Mouse (Mus musculus) hindbrain, postnatal 0 days (tissue): Measurements from ENCODE around the gene Relb. TPM values are rescaled to one million over a fixed set of nuclear protein-coding genes. Genes with fewer than 3 reads are reported as not detected.

ENCODE experiments used
- ATAC-seq: fragments of 200-750 bp; cut with Nextera tagmentation; 2 replicates; pipeline ENCODE4 v1.8.0; 2017; ENCODE audit warnings: mild to moderate bottlenecking, moderate TSS enrichment, moderate library complexity
- DNase-seq: peaks from one replicate; pipeline ENCODE4 v3.0.0-alpha.2; 2015; ENCODE audit warnings: low spot score
- H3K27ac ChIP-seq: fragments of 300-500 bp; sonication (generic); 2 replicates; pipeline ENCODE4 v1.5.1; 2014; ENCODE audit warnings: mild to moderate bottlenecking
- H3K27me3 ChIP-seq: fragments of 300-500 bp; sonication (generic); 2 replicates; pipeline ENCODE4 v1.6.1; 2014; ENCODE audit warnings: low read length, mixed read lengths; ENCODE audit not compliant: insufficient read depth
- H3K36me3 ChIP-seq: fragments of 300-500 bp; sonication (generic); 2 replicates; pipeline ENCODE4 v1.6.1; 2014; ENCODE audit warnings: low read length, mixed read lengths; ENCODE audit not compliant: insufficient read depth
- H3K4me1 ChIP-seq: fragments of 300-500 bp; sonication (generic); 2 replicates; pipeline ENCODE4 v1.6.1; 2014; ENCODE audit warnings: antibody characterized with exemption, low read length, mixed read lengths; ENCODE audit not compliant: insufficient read depth
- H3K4me2 ChIP-seq: fragments of 300-500 bp; sonication (generic); 2 replicates; pipeline ENCODE4 v1.6.1; 2014; ENCODE audit warnings: low read depth, mild to moderate bottlenecking, low read length, moderate library complexity, mixed read lengths
- H3K4me3 ChIP-seq: fragments of 300-500 bp; sonication (generic); 2 replicates; pipeline ENCODE4 v1.5.1; 2014; ENCODE audit warnings: low read length
- H3K9ac ChIP-seq: fragments of 300-500 bp; sonication (generic); replicated peaks from 2 replicates; pipeline ENCODE4 v1.6.1; 2014; ENCODE audit warnings: mild to moderate bottlenecking, low read length, moderate library complexity, mixed read lengths
- H3K9me3 ChIP-seq: fragments of 300-500 bp; sonication (generic); 2 replicates; pipeline ENCODE4 v1.6.1; 2016; ENCODE audit warnings: low read length, mixed read lengths
- CTCF ChIP-seq: IDR thresholded peaks from 2 replicates; pipeline ENCODE4 v1.5.1; 2016; ENCODE audit warnings: antibody characterized with exemption, control low read depth, low read depth
- WGBS: fragments of 180-500 bp; shearing (Covaris S2); extraction: QIAGEN DNeasy Blood & Tissue Kit; methylation state at CpG from one replicate; pipeline ENCODE4 v1.1.7; 2014; 5-methylcytosine and 5-hydroxymethylcytosine counted together
- polyA plus RNA-seq: library from polyadenylated mRNA; unstranded; fragments of >200 nt; fragmentation: Nextera tagmentation; extraction: Ambion mirVana; gene quantifications from 2 replicates; pipeline ENCODE4 v1.2.1, GENCODE M21; 2015
- total RNA-seq: library from RNA; depleted of rRNA; stranded (reverse); fragments of >200 nt; gene quantifications from 2 replicates; pipeline ENCODE4 v1.2.3, GENCODE M21; 2014

Gene Relb
- total and polyA plus RNA-seq, 2 experiments from 2014 or later = 6.9 to 10.2 TPM

DNA sequence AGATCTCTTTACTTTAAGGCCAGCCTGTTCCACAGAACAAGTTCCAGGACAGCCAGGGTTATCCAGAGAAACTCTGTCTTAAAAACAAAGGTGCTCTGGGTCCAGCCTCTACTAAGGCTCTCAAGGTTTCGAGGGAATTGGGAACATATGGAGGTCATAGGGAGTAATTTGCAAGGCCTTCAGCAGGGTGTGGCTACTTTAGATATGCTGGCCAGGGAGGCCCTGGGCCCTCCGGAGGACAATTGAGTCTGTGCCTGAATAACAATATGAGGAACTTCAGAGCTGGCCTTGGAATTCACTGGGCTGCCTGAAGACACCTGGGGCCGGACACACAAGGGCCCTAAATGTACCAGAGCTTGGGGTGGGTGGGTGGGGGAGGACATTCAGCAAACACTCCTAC lies 53.7 kb downstream of the Relb start:
- 68% methylated on average over 3 of the region's 3 CpGs for WGBS

DNA sequence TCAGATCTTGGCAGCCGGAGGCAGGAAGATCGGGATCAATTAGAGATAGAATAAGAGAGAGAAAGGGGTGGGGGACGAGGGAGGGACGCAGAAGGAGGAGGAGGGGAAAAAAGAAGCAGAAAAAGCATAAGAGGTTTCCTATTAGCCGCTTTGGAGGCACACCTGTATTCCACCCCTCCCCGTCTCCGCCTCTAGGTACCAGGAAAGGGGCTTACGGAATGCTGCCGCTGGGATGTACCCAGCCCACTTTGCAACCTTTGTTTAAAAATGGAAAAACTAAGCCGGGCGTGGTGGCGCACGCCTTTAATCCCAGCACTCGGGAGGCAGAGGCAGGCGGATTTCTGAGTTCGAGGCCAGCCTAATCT lies 55.5 kb downstream of the Relb start:
- Histone ChIP-seq H3K4me2 (peak overlapping the region; percentile 79), H3K36me3 (peaks cover 10% of the 10 kb centered on the region; the same call in 1 of the 2 replicates), H3K9ac (peak overlapping the region; percentile 76), H3K27ac (peak overlapping the region; percentile 77), H3K27me3 (peaks cover 18% of the 10 kb centered on the region), H3K4me1 (peaks cover 16% of the 10 kb centered on the region), H3K9me3 (no peaks in the 10 kb centered on the region), H3K4me3 (peak overlapping the region; percentile 78)
- WGBS = 23% methylated on average over 16 of the region's 16 CpGs
- no peak for DNase-seq
- no peak for ATAC-seq
- TF ChIP-seq CTCF = no peak

More for the DNA sequence above, 53.7 kb downstream of the Relb start:
- TF ChIP-seq CTCF = no peak
- no peak for DNase-seq
- no peak for ATAC-seq
- peaks cover 3% of the 10 kb centered on the region; the same call in 1 of the 2 replicates for H3K36me3 ChIP-seq
- peaks cover 18% of the 10 kb centered on the region for H3K27me3 ChIP-seq
- H3K27ac ChIP-seq = no peak overlapping the region
- no peak overlapping the region for H3K4me3 ChIP-seq
- no peaks in the 10 kb centered on the region for H3K9me3 ChIP-seq
- H3K4me1 ChIP-seq = peaks cover 16% of the 10 kb centered on the region
- no peak overlapping the region for H3K4me2 ChIP-seq
- no peak overlapping the region for H3K9ac ChIP-seq

DNA sequence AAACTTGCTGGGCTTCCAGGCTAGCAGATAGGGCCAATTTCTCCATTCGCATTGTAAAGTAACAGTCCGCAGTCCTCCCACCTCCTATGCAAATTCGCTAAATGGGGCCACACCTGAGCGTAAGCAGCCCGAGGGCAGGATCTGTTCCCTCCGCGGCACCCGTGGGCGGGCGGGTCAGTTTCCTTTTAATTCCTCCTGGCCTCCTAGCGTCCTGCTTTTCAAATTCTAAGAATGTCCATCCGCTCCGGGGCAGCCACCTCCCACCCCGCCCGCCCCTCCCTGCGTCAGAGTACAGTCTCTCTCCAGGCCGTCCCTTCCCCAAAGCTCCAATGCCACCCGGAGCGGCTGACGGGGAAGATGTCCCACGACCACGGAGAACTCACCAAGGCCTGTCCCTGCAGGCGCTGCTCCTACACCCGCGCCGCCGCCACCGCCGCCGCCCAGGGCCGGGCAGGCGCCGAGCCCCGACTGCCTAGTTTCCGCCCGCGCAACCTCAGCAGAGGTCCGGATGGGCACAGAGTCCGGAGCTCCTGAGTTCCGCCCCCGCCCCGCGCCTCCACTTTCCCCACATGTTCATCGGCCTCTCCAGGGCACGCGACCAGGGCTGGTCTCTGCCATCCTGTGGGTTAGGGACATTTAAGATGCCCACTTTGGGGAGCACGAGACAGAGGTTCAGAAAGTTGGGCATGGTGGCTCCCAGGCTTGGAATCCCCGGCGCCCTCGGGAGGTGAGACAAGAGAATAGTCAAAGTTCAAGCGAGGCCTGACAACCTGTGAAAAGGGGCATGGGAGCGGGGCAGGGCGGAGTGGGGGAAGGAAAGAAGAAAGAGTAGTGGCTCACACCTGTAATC lies 56.1 kb downstream of the Relb start:
- Histone ChIP-seq H3K27ac (peak overlapping the region; percentile 77), H3K27me3 (peaks cover 18% of the 10 kb centered on the region), H3K4me2 (peak overlapping the region; percentile 79), H3K9me3 (no peaks in the 10 kb centered on the region), H3K36me3 (peaks cover 10% of the 10 kb centered on the region; the same call in 1 of the 2 replicates), H3K4me1 (peaks cover 16% of the 10 kb centered on the region), H3K9ac (peak overlapping the region; percentile 76), H3K4me3 (peak overlapping the region; percentile 78)
- TF ChIP-seq CTCF = peak; percentile 11
- peak; percentile 87 for DNase-seq
- WGBS = under 1% methylated on average over 53 of the region's 53 CpGs
- ATAC-seq = peak; percentile 91

DNA sequence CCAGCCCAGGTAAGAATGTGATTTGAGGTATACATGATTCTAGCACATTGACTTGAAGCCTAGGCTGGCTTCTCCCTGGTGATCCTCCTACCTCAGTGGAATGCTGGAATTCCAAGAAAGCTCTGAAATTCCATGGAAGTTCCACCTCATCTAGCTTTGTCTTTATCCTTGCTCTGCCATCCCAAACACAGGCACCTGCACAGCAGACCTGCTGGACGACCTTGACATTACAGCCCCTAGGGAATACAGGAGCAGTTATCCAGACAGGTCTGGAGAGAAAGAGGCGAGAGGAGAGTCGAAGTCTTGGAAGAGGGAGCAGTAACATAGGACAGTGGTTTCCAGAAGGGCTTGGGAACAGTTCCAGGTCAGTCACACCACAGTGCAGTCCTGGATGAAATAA lies 59.6 kb downstream of the Relb start:
- Histone ChIP-seq H3K27me3 (no peaks in the 10 kb centered on the region), H3K4me1 (peaks cover 6% of the 10 kb centered on the region; the same call in 1 of the 2 replicates), H3K9ac (no peak overlapping the region), H3K27ac (no peak overlapping the region), H3K9me3 (no peaks in the 10 kb centered on the region), H3K4me2 (no peak overlapping the region), H3K4me3 (no peak overlapping the region), H3K36me3 (peaks cover 18% of the 10 kb centered on the region)
- WGBS = 85% methylated on average over 3 of the region's 3 CpGs
- ATAC-seq (no peak), DNase-seq (no peak)
- no peak for TF ChIP-seq CTCF

DNA sequence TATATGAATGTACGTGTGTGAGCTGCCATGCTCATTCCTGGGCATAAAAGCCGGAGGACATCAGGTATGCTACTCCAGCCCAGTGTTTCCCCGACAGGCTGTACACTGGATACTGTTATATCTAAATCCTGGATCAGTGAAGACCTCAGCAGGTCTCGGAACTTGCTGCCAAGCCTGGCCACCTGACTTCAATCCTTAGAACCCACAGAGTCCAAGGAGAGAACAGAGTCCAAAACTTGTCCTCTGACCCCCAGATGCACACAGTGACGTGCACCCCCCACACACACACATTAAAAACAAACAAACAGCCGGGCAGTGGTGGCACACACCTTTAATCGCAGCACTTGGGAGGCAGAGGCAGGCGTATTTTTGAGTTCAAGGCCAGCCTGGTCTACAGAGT lies 61.8 kb downstream of the Relb start:
- no peaks in the 10 kb centered on the region for H3K27me3 ChIP-seq
- H3K9ac ChIP-seq = no peak overlapping the region
- H3K4me1 ChIP-seq = peaks cover 3% of the 10 kb centered on the region; the same call in 1 of the 2 replicates
- no peak overlapping the region for H3K4me2 ChIP-seq
- peaks cover 23% of the 10 kb centered on the region for H3K36me3 ChIP-seq
- WGBS = 90% methylated on average over 8 of the region's 8 CpGs
- H3K9me3 ChIP-seq = no peaks in the 10 kb centered on the region
- DNase-seq (no peak), ATAC-seq (no peak)
- TF ChIP-seq CTCF = no peak
- H3K4me3 ChIP-seq = no peak overlapping the region
- H3K27ac ChIP-seq = no peak overlapping the region

DNA sequence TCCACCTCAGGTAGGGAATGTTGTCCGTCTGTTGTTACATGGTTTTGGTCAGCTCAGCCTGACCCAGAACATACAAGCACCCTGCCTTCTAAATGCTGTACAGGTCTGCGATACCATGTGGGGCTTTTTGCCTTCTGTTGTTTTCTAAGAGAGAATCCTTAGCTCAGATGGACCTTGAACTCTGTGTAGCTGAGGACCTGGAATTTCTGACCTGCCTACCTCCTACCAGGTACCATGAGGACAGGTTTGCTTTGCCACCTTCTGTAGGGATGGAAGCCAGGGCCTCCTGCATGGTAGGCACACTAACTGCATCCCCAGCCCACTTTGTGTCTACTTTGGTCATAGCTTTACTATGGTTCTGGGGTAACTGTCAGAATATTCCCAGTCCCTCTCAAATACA lies 63.4 kb downstream of the Relb start:
- ATAC-seq (no peak), DNase-seq (no peak)
- H3K4me2 ChIP-seq = no peak overlapping the region
- no peak for TF ChIP-seq CTCF
- H3K27ac ChIP-seq = no peak overlapping the region
- H3K4me3 ChIP-seq = no peak overlapping the region
- WGBS = 95% methylated on average over 2 of the region's 2 CpGs
- no peak overlapping the region for H3K9ac ChIP-seq
- no peaks in the 10 kb centered on the region for H3K9me3 ChIP-seq
- H3K4me1 ChIP-seq = no peaks in the 10 kb centered on the region; the same call in 1 of the 2 replicates
- no peaks in the 10 kb centered on the region for H3K27me3 ChIP-seq
- H3K36me3 ChIP-seq = peaks cover 23% of the 10 kb centered on the region

DNA sequence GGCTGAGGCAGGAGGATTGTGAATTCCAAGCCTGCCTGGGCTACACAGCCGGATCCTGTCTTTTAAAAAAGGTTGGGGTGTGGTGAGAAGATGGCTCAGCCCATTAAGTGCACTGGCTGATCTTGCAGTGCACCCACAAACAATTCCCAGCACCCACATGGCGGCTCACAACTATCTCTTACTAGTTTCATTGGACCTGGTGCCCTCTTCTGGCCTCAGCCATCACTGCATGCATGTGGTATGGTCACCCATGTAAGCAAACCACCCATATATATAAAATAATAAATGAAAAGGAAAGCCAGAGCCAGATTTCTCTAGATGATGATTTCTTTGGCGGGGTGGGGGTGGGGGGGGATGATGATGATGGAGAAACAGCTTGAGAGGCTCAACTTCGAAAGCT lies 64.8 kb downstream of the Relb start:
- DNase-seq (no peak), ATAC-seq (no peak)
- WGBS = 92% methylated on average over 4 of the region's 4 CpGs
- Histone ChIP-seq H3K27ac (no peak overlapping the region), H3K4me1 (peaks cover 13% of the 10 kb centered on the region), H3K9ac (no peak overlapping the region), H3K4me2 (no peak overlapping the region), H3K9me3 (no peaks in the 10 kb centered on the region), H3K27me3 (no peaks in the 10 kb centered on the region), H3K4me3 (no peak overlapping the region), H3K36me3 (peaks cover 19% of the 10 kb centered on the region)
- TF ChIP-seq CTCF = peak; percentile 31; the same call in 1 of the 2 replicates
